Mouse (Mus musculus) neural tube, embryonic 10.5 days (tissue): ENCODE results near the gene Depdc7.

Source experiments
- DNase-seq: peaks from one replicate; pipeline ENCODE4 v3.0.0-alpha.2; 2017; ENCODE audit warnings: low spot score; ENCODE audit errors: extremely low spot score

The Depdc7 gene

DNA sequence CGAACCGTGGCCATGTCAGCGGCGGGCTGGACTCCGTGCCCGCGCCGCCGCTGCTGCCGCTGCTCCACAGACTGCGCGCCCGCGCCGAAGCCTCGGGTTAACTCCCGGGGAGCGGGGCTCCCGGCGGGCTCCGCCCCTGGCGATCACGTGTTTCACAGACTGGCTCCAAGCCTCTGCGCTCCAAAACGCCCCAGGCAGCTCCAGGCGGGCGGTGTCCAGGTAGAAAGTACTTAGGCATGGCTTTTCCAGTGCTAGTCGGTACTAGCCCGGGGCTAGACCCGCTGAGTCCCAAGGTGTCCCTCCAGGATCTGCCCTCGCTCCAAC lies at the start of gene Depdc7:
Gene Depdc7, minus strand, starts transcription at position 138 of the 324 bp plus-strand sequence.
- DNase-seq = peak; percentile 86

DNA sequence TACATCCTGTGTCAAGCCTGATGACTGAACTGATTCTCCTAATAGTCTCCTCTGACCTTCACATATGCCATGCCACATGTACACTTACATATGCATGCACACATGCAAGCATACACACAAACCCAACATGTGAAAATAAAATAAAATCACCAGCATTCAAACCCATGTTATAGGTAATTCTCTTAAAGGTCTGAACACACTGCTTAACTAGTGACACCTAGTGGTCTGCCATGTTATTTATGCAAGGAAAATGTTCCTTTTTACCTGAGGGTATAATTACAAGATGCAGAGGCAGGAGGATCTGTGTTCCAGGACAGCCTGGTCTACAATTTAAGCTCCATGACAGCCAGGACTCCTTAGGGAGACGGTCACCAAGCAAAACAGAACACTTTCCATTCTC lies 32.1 kb upstream of the Depdc7 start:
- no peak for DNase-seq

DNA sequence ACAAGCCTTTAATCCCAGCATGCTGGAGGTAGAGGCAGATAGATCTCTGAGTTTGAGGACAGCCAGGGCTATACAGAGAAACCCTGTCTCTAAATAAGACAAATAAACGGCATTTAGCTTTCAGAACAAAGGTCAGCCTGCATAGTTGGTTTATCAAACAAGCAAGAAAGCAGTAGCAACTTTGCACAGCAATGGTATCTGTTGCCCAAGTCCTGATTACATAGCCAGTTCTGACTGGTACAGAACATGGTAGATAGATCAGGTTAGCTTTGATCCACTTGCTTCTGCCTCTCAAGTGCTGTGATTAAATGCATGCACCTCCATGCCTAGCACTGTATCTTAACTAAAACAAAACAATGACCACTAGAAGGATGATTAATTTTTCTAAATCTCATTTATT lies 26.0 kb upstream of the Depdc7 start:
- no peak for DNase-seq

DNA sequence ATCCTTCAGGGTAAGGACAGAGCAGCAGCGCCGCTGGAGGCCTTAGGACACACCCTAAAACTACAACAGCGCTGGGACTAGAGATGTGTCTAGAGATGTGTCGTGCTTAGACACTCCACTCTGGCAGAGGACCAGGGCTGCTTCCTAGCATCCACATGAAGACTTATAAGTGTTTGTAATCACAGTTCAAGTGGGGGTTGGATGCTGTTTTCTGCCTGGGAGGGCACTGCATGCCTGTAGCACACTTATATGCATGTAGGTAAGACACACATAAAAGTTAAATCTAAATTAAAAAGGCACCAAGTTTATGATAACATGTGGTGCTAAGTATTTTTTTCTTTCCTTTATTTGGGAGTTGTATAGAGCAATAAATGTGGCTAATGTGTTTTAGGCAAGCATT lies 21.3 kb upstream of the Depdc7 start:
- DNase-seq = no peak

DNA sequence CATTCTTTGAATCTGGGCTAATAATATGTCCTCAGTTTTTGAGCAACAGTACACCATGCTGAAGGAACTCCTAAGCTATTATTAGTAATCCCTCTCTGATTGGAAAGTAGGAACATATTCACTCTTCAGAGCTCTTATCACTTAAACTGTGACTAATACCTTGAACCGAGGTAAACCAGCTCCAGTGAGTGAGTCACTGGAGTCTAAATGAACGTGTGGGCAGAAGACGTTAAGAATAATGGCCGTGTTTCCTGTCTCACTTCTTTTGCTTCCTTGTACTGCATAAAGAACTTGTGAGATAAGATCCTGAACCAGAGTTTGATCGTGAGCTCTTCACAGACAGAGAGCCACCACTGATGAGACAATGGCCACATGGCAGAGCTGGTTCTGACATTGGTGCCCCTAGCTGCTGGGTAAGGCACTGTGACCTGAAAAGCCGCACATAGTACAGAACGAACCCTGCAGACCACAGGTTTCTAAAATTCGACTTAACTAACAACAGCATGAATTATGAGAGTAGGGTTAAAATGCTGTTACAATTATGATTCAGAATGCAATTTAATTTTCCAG lies 20.5 kb upstream of the Depdc7 start:
- DNase-seq = no peak

DNA sequence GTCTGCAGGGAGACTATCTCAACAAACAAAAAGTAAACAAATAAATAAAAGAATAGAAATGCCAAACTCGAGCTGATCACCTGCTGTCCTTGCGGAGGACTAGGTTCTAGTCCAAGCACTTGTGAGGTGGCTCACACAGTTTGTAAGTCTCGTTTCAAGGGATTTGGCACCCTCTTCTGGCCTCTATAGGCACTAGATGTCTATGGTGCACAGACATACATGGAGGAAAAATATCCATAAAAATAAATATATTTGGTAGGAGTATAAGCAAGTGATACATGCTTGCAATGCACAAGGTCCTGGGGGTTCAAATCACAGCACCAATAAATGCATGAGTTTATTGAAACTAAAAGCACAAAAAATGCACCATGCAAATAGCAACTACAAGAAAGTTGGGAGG lies 7.9 kb upstream of the Depdc7 start:
- DNase-seq = no peak

DNA sequence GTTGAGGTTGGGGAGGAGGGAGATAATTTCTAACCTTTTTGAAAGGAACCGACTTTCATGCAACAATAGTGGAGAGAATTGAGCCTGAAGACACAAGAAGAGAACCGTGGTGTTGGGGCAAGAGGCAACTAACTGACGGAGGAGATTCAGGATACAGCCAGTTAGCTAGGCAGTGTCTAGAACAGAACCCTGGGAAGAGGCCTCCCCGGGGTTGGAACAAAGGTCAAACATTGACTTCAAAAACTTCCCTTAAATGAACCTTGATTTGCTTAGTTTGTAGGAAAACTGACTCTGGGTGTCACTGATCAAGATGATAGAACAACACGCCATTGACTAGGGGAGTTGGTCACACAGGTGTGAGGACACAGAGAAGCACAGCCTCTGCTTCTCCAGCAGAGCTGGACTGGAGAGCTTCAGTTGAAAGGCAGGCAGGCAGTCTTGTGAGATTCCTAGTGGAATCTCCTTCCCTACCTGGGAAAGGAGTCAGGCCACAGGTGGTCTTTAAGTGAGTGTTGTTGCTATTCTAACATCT lies 6.0 kb upstream of the Depdc7 start:
- no peak for DNase-seq

DNA sequence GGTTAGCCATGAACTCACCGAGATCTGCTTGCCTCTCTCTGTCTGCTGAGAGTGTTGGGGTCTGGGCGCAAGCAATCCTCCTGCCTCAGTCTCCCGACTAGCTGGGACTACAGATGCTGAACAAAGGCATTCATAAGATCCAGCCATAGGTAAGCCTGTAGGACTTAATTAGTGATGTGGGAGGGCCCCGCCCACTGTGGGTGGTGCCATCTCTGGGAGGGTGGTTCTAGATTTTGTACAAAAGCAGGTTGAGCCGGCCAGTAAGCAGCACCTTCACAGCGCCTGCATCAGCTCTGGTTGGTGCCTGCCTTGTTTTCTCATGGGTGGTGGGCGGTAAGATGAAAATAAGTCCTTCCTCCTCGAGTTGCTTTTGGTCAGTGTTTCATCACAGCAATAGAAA lies 3.6 kb upstream of the Depdc7 start:
- no peak for DNase-seq

DNA sequence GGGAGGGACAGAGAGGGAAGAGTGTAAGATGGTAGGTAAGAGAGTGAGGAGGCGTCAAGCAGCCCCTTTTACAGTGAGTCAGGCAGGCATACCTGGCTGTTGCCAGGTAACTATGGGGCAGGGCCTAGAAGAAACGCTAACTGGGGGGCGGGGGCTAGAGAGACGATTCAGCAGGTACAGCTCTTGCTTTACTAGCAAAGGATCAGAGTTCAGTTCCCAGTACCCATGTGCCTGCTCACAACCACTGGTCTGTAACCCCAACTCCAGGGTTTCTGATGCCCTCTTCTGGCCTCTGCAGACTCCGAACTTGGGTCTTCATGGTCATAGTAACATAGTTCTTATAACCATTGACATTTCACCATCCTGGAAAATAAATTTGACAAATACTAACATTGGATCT lies 1.3 kb upstream of the Depdc7 start:
- no peak for DNase-seq

DNA sequence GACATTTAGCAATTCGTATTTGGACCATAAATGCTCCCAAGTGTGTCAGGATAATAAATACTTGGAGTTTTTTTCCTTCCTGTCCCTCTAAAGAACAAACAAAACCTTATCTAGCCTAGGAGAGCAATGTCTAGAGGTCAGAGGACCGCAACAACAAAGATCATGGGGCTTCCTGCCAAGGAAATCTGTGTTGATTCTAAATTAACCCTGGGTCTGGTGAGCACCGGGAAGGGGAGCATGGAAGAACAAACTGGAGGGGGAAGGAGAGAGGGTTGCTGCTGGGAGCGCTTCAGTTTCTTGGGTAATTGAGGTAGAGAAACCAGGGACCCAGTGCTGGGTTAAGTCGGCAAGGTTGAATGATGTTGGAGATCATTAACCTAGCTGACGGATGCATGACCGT lies 482 bp upstream of the Depdc7 start:
- no peak for DNase-seq

DNA sequence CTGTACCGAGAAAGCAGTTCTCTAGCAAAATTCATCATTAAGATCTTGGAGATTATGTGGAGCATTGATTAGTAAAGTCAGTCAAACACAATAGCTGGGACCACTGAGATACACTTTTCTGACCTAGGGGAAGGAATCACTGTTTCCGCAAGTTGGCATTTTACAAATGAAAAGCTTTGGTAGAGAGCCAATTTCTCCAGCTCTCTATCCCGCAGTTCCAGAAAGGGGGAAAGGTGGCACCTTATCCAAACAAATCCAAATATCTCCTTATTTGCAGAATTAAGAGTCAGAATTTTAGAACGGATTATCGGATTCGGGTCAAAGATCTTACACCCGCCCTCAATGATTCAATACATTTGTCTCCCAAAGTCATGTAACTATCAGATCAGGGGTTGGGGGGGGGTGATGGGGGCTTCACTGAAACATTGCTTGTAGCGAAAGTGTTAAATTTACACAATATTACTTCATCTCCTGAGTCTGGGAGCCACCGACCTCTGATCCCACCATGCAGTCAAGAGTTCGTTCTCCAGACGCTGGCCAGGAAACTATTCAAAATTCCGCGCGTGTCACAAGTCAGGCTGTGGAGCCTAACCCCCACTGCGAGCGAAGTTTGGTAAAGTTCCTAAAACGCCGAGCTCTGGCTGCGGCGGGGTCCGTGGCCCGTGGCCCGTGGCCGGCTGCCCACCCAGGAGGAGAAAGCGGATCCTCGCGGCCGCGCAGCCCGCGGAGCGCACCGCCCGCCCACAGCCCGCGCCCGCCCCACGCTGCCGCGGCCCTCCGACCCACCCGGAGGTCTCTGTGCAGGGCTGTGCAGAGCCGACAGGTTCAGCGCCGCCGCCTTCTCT lies 560 bp downstream of the Depdc7 start:
- no peak for DNase-seq

DNA sequence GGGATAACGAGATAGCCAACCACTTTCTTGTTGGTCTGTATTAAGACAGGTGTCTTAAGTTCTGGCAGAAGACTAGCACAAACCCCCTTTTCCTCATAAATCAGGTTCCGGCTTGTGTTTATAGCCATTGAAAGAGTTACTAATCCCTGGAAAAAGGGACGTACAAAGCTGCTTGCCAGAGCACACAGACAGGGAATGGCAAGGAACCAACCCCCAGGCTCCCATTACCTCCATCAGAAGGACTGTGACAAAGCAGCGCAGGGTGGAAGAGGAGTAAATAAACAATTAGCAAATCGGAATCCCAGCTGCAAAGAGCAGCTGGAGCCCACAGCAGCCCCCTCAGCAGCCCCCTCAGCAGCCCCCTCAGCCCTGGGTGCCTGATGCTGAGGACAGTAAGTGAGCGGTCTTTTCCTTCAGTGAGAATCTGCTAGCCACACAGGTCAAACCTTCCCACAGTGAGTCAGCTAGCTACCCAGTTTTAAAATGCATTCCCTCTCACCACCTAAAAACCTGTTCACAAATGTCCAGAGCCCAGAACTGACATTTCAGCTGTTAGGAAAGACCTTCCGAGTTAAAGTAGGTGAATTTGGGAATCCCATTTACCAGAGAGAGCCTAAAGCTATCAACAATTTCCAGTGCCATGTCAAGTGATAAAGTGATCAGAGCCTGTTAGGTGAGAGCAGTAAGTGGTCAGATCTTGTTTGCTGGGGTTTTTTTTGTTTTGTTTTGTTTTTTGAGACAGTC lies 1.5 kb downstream of the Depdc7 start:
- no peak for DNase-seq

DNA sequence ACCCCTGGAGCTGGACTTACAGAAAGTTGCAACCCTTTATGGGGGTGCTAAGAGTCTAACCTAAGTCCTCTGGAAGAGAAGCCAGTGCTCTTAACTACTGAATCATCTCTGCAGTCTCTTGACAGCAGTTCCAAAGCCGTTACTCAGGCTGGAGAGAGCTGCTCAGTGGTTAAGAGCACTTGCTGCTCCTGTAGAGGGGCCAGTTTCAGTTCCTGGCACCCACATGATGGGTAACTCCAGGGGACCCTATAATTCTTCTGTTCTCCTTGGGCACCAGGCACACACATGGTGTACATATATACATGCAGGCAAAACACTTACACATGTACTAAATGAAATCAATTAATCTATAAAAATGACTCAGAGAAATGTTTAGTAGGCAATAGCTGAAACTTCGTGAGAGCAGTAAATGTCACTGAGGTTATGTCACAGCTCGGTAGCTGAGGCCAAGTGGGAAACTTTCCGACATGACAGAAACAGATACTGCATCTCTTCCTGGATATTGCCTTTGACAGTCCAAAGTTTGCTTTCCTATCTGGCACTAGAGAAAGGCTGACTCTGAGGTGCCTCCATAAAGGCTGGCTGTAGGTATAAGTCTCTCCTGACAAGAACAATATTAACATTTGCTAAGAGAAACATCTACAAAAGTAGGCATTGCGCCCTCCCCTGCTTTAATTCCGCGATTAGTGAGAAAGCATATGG lies 2.3 kb downstream of the Depdc7 start:
- DNase-seq = no peak

DNA sequence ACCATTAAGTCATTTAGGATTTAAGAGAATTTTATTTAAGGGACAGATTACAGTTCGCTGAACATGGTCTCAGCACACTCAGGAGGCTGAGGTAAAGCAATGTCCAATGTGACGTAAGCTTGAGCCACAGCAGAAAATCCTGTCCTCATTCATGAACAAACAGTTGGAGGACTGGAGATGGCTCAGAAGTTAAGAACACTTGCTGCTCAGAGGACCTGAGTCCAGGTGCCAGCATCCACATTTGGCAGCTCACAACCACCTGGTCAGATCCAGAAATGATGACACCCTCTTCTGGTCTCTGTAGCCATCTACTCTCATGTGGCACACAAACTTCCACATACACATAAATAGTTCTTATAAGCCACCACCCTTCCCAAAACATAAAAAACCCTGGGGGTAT lies 3.0 kb downstream of the Depdc7 start:
- no peak for DNase-seq

DNA sequence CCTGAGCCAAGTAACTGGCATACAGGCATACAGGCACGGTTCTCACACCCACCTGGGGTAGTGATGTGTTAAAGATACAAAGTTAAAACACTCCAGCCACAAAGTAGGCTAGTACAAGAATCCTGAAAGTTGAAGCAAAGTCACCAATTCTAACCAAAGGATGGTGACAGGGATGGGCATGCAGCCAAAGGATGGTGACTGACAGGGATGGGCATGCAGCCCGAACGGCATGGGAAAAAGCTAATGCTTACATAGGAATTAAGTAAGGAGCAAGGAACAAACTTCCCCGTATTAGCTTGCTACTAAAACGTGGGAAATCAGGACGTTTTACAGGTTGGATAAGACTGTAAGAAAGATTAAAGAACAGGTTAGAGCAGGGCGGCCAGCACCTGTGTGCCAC lies 6.4 kb downstream of the Depdc7 start:
- no peak for DNase-seq

DNA sequence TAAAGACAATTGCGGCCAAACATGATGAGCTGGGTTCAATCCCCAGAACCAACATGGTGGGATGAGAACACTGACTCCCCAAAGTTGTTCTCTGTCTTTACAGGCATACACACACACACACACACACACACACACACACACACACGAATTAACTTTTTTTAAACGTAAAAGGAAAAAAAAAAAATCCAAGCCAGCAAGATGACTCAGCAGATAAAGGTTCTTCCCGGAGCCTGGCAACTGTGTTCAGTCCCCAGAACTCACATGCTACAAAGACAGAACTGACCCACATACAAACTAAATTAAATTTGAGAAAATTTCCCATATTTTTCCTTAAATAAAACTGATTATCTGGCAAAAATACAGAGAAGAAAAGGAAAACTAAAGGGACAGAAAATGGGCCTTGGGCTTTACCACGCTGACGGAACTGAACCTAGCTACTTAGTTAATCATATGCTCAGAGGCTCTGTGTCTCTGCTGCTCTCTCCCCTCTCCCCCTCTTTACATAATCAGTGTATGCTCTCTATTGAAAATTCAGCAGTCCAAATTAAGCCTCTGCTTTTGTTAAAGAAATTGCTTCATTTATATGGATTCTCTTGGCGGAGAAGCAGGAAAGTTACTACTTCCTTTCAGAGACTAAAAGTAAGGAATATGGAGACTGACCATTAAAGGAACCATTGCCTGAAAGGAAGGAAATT lies 10.0 kb downstream of the Depdc7 start:
- DNase-seq = no peak

DNA sequence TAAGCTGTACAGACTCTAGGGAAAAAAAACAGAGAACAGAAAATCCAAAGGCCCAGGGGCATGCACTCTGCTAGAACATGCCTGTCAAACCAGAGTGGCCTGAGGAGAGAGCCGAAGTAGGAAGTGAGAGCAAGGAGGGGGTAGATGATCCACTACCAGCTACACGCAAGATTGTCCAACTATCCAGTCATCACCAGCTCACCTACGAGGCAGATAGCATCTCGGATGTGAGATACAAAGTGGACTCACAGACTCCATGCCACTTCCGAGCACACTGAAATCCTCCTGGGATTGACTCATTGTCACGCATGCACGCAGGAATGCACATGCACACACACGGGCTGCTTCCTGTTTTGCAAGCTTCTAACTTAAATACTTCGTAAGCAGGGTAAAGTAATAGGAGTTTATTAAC lies 10.6 kb downstream of the Depdc7 start:
- no peak for DNase-seq

DNA sequence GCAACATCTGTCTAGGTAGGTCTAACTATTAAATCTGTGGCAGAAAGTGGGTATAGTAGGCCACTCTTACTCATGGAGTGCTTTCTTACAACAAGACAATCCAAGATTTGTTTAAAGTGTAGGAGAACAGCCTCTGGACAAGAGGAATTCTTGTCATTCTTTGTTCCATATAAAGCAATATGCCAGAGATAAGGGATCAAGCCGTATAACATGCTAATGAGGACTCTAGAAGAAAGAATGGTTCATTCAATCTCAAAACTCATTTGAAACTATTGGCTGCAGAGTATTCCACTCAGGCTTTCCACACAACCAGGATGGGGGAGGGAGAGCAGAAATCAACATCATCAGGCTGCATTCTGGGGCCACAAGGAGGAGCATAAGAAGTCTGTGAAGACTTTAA lies 15.3 kb downstream of the Depdc7 start:
- DNase-seq = no peak

DNA sequence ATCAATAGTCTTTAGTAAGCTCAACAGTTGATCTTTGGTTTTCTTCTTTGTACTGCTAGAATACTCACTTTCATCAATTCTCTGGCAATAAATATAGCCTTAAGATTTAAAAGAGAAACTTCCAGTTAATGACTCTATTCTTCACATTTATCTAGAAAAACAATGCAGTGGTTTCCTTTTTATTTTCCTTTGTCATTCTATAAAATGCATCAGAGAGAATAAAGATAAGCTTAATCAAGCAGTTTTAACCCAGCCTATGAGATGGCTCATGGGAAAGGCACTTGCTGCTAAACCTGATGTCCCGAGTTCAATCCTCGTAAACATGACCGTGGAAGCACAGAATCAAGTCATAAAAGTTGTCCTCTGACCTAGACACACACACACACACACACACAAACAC lies 20.7 kb downstream of the Depdc7 start:
- DNase-seq = no peak

DNA sequence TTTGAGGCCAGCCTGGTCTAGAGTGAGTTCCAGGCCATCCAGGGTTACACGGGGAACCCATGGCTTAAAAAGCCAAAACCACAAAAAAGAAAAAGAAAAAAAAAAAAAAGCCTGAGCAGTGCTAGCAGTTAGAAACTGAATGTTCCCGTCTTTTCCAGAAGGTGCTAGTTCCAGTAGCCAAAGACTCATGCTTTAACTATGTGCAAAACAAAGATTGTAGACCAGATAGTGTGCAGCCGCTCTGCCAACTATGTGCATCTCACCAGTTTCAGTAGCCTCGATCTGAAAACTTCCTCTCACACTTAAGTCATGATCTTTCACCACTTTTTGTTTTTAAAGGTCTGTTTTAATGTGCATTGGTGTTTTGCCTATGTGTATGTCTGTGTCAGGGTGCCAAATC lies 24.9 kb downstream of the Depdc7 start:
- no peak for DNase-seq

DNA sequence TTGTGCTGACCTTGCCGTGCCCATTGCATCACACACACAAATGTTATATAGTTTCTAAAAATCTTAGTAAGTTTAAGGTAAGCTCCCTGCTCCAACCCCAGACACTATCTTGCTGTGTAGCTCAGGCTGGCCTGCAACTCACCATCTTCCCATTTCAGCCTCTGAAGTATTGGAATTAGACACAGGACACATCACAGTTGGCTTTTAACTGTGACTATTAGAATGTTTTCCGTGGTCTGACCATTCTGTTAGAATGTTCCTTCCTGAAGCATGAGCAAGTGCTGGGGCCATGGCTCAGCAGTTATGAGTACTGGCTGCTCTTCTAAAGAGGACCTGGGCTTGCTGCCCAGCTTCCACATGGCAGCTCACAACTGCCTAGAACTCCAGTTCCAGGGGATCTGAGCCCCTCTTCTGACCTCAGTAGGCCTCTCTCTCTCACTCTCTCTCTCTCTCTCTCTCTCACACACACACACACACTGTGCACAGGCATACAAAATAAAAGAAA lies 25.4 kb downstream of the Depdc7 start:
- DNase-seq = no peak
